Mouse (Mus musculus) gastrocnemius, postnatal 25 days (tissue): Measurements from ENCODE around the gene Adcy1. TPM values are rescaled to one million over a fixed set of nuclear protein-coding genes. Genes with fewer than 3 reads are reported as not detected.

Source experiments
- DNase-seq: peaks from one replicate; pipeline ENCODE4 v3.0.0; 2022
- total RNA-seq, 2 experiments: library from RNA; stranded (reverse); gene quantifications; 1 replicate in 1 of 2; 2 replicates in 1 of 2; pipeline ENCODE4 v1.2.3; 2021

Adcy1 gene
- total RNA-seq, 2 experiments from 2014 or later, result 1.2 to 1.6 TPM

GRCm38 (mm10) chr11:7136246-7136855 lies 73.1 kb downstream of the Adcy1 start:
- no peak for DNase-seq

- DNase-seq, result no peak
These were observed 75.1 kb downstream of the Adcy1 start for GRCm38 (mm10) chr11:7138370-7138769.

GRCm38 (mm10) chr11:7140449-7140848 lies 77.2 kb downstream of the Adcy1 start:
- DNase-seq, result no peak

- DNase-seq, result no peak
These were observed 79.4 kb downstream of the Adcy1 start for GRCm38 (mm10) chr11:7142725-7143124.

GRCm38 (mm10) chr11:7144369-7144768 lies 81.1 kb downstream of the Adcy1 start:
- no peak for DNase-seq

GRCm38 (mm10) chr11:7145221-7145620 lies 81.9 kb downstream of the Adcy1 start:
- DNase-seq, result no peak

GRCm38 (mm10) chr11:7147536-7147935 lies 84.2 kb downstream of the Adcy1 start:
- DNase-seq, result no peak

- DNase-seq, result no peak
These were observed 84.7 kb downstream of the Adcy1 start for GRCm38 (mm10) chr11:7147945-7148344.

GRCm38 (mm10) chr11:7149471-7149870 lies 86.2 kb downstream of the Adcy1 start:
- DNase-seq, result no peak

GRCm38 (mm10) chr11:7150511-7150910 lies 87.2 kb downstream of the Adcy1 start:
- DNase-seq, result no peak

GRCm38 (mm10) chr11:7152371-7152770 lies 89.1 kb downstream of the Adcy1 start:
- no peak for DNase-seq

GRCm38 (mm10) chr11:7153081-7153480 lies 89.8 kb downstream of the Adcy1 start:
- DNase-seq, result no peak

- DNase-seq, result no peak
These were observed 93.1 kb downstream of the Adcy1 start for GRCm38 (mm10) chr11:7156427-7156826.

GRCm38 (mm10) chr11:7158196-7158595 lies 94.9 kb downstream of the Adcy1 start:
- DNase-seq, result no peak

- no peak for DNase-seq
These were observed 96.9 kb downstream of the Adcy1 start for GRCm38 (mm10) chr11:7160146-7160545.

GRCm38 (mm10) chr11:7160637-7161101 lies 97.4 kb downstream of the Adcy1 start:
- no peak for DNase-seq

GRCm38 (mm10) chr11:7161502-7162174 lies 98.3 kb downstream of the Adcy1 start:
- no peak for DNase-seq

- DNase-seq, result no peak
These were observed 101.1 kb downstream of the Adcy1 start for GRCm38 (mm10) chr11:7164416-7164815.

- DNase-seq, result no peak
These were observed 106.4 kb downstream of the Adcy1 start for GRCm38 (mm10) chr11:7169645-7170044.

- DNase-seq, result no peak
These were observed 110.4 kb downstream of the Adcy1 start for GRCm38 (mm10) chr11:7173664-7174063.

- no peak for DNase-seq
These were observed 115.4 kb downstream of the Adcy1 start for GRCm38 (mm10) chr11:7178724-7179123.

- DNase-seq, result no peak
These were observed 116.0 kb downstream of the Adcy1 start for GRCm38 (mm10) chr11:7179276-7179675.

GRCm38 (mm10) chr11:7182409-7183042 lies 119.2 kb downstream of the Adcy1 start:
- DNase-seq, result no peak
